Mouse (Mus musculus) T-cell, adult 66 days (primary cell): ENCODE results near the gene Slc2a4. TPM values are rescaled to one million over a fixed set of nuclear protein-coding genes. Genes with fewer than 3 reads are reported as not detected.

Experiments used
- total RNA-seq, 2 experiments: library from RNA; stranded (reverse); gene quantifications; 3 replicates in 1 of 2; 4 replicates in 1 of 2; pipeline ENCODE4 v1.2.4; 2023

Slc2a4 gene
- total RNA-seq: not detected

GRCm38 (mm10) chr11:69948066-69948762 is at the start of gene Slc2a4:
Gene Slc2a4 (minus strand): TSS chr11:69948188.

GRCm38 (mm10) chr11:69995391-69995960 is 47.5 kb upstream of the Slc2a4 start, which contains the start of gene Phf23:
Gene Phf23 (plus strand): TSS chr11:69995777.

GRCm38 (mm10) chr11:69990850-69991691 is 43.1 kb upstream of the Slc2a4 start, which contains the start of gene Gabarap:
Gene Gabarap (plus strand): TSS chr11:69991143.

GRCm38 (mm10) chr11:69982225-69982624 is 34.2 kb upstream of the Slc2a4 start, which contains the start of gene Elp5:
Gene Elp5 (minus strand): TSS chr11:69982517.

GRCm38 (mm10) chr11:69981141-69981762 is 33.3 kb upstream of the Slc2a4 start, which contains the start of gene Ctdnep1:
Gene Ctdnep1 (plus strand): TSS chr11:69981156.

GRCm38 (mm10) chr11:69964650-69965270 is 16.8 kb upstream of the Slc2a4 start, which contains the start of gene Cldn7:
Gene Cldn7 (plus strand): TSS chr11:69964779.

GRCm38 (mm10) chr11:69935137-69935879 is 12.7 kb downstream of the Slc2a4 start, which contains the start of gene Ybx2:
Gene Ybx2 (plus strand): TSS chr11:69935796.

GRCm38 (mm10) chr11:69921114-69922011 is 26.6 kb downstream of the Slc2a4 start, which contains the start of gene Eif5a:
Gene Eif5a (minus strand): TSS chr11:69921958.

GRCm38 (mm10) chr11:69913554-69914371 is 34.2 kb downstream of the Slc2a4 start, which contains the start of gene Gps2:
Gene Gps2 (plus strand): TSS chr11:69913888.

GRCm38 (mm10) chr11:69900471-69901405 is 47.2 kb downstream of the Slc2a4 start, which contains the start of the genes 2810408A11Rik and Neurl4:
Gene 2810408A11Rik (minus strand): TSS chr11:69900987.
Gene Neurl4 (plus strand): TSS chr11:69901072.

GRCm38 (mm10) chr11:69895291-69895690 is 52.7 kb downstream of the Slc2a4 start, which contains the start of gene Acap1:
Gene Acap1 (minus strand): TSS chr11:69895539.

Other genes with a start within 250 kb of the Slc2a4 start
- gene Polr2a, start 189.6 kb downstream of the Slc2a4 start, total RNA-seq: 100 to 1,000 TPM; 156 to 172 TPM
- gene Slc35g3, start 186.2 kb downstream of the Slc2a4 start, total RNA-seq: not detected
- gene Zbtb4, start 182.3 kb downstream of the Slc2a4 start, total RNA-seq: 10 to 100 TPM; 46.9 to 48.0 TPM
- gene Chrnb1, start 152.2 kb downstream of the Slc2a4 start, total RNA-seq: 1 to 10 TPM; 3.7 to 4.6 TPM
- not detected for gene Fgf11, start 146.3 kb downstream of the Slc2a4 start, total RNA-seq
- not detected for gene Tmem102, start 142.6 kb downstream of the Slc2a4 start, total RNA-seq
- gene Gm39566, start 132.9 kb downstream of the Slc2a4 start, total RNA-seq: not detected
- gene Spem2, start 129.7 kb downstream of the Slc2a4 start, total RNA-seq: not detected
- gene Spem1, start 126.0 kb downstream of the Slc2a4 start, total RNA-seq: not detected
- gene Nlgn2, start 110.4 kb downstream of the Slc2a4 start, total RNA-seq: 1 to 10 TPM in 1 of 2 experiments, under 1 TPM in 1; 0.95 to 1.3 TPM
- gene Tmem256, start 109.7 kb downstream of the Slc2a4 start, total RNA-seq: 10 to 100 TPM; 18.6 to 19.6 TPM
- 10 to 100 TPM; 13.7 to 17.8 TPM for gene Plscr3, start 101.8 kb downstream of the Slc2a4 start, total RNA-seq
- gene Tnk1, start 89.5 kb downstream of the Slc2a4 start, total RNA-seq: not detected
- gene Tmem95, start 70.2 kb downstream of the Slc2a4 start, total RNA-seq: not detected
- 1 to 10 TPM; 1.5 to 2.1 TPM for gene Kctd11, start 66.8 kb downstream of the Slc2a4 start, total RNA-seq
- 100 to 1,000 TPM; 462 TPM for gene Acap1, start 52.6 kb downstream of the Slc2a4 start, total RNA-seq
- gene 2810408A11Rik, start 47.2 kb downstream of the Slc2a4 start, total RNA-seq: 1 to 10 TPM; 3.5 to 3.6 TPM
- gene Neurl4, start 47.1 kb downstream of the Slc2a4 start, total RNA-seq: 10 to 100 TPM; 64.4 to 66.0 TPM
- 100 to 1,000 TPM; 132 to 133 TPM for gene Gps2, start 34.3 kb downstream of the Slc2a4 start, total RNA-seq
- 100 to 1,000 TPM; 389 to 417 TPM for gene Eif5a, start 26.2 kb downstream of the Slc2a4 start, total RNA-seq
- not detected for gene Ybx2, start 12.4 kb downstream of the Slc2a4 start, total RNA-seq
- gene Cldn7, start 16.6 kb upstream of the Slc2a4 start, total RNA-seq: not detected
- gene Ctdnep1, start 33.0 kb upstream of the Slc2a4 start, total RNA-seq: 100 to 1,000 TPM; 113 to 123 TPM
- gene Elp5, start 34.3 kb upstream of the Slc2a4 start, total RNA-seq: 10 to 100 TPM; 36.1 to 48.5 TPM
- 100 to 1,000 TPM; 182 to 187 TPM for gene Gabarap, start 43.0 kb upstream of the Slc2a4 start, total RNA-seq
- gene Phf23, start 47.6 kb upstream of the Slc2a4 start, total RNA-seq: 10 to 100 TPM; 64.4 to 67.2 TPM
- gene Dvl2, start 52.4 kb upstream of the Slc2a4 start, total RNA-seq: 10 to 100 TPM; 40.8 to 42.1 TPM
- gene Acadvl, start 67.2 kb upstream of the Slc2a4 start, total RNA-seq: 10 to 100 TPM; 62.0 to 75.3 TPM
- gene Dlg4, start 68.8 kb upstream of the Slc2a4 start, total RNA-seq: 10 to 100 TPM; 36.4 to 38.1 TPM
- not detected for gene Asgr1, start 105.9 kb upstream of the Slc2a4 start, total RNA-seq
- not detected for gene Asgr2, start 144.5 kb upstream of the Slc2a4 start, total RNA-seq
- gene Mgl2, start 182.1 kb upstream of the Slc2a4 start, total RNA-seq: not detected
- under 1 TPM in 1 of 2 experiments, not detected in 1; 0.99 TPM for gene Clec10a, start 208.0 kb upstream of the Slc2a4 start, total RNA-seq